Mouse (Mus musculus): Measurements from ENCODE around the gene Galnt13. TPM values are rescaled to one million over a fixed set of nuclear protein-coding genes. Genes with fewer than 3 reads are reported as not detected.

Gene Galnt13
- polyA plus RNA-seq, 1 experiment = not detected

GRCm38 (mm10) chr2:55034610-55035009, 598.5 kb downstream of the Galnt13 start:
- DNase-seq (ENCODE audit: low read depth in 1 of 2, low spot score in 2 of 2) = no peak
- WGBS = 61% methylated on average over 3 of the region's 3 CpGs
- no peaks in the 10 kb centered on the region for H3K4me1 ChIP-seq (ENCODE audit: control insufficient read depth, insufficient read depth, insufficient read length)

DNA sequence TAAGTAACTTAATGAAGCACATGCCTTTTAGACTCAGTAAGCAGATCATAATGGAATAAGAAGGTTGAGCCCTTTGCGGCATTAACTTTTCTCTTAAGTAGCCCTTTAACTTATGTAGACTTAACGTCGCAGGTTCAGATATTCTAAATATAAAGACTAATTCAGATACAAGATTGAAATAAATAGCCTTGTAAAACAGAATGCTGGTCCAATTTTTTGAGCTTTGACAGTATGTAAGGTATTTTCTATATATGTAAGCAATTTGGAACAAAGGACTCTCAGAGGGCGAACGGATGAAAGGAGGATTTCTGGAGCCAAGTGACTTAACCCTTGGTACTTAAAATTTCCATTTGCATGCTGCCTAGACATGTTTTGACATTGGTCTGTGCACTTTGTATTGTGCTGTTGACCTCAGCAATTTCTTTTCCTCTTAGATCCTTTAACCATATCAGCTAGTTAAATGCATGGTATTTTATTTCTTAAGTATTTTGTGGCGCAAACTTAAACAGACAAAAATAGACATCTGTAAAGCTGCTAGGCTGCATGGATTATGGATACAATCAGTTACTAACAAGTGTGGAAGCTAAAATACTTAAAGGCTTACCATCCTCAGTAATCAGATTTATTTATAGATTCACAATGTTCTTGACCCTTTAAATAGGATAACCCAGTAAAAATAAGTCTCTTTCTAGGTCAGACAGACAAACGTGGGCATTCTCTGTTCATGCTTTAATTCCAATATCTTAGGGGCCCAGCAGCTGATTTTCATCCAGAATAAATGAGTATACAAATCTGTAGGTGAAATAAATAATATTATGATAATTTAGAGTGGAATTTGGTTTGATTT, 629.6 kb downstream of the Galnt13 start:
- no peak overlapping the region for H3K27ac ChIP-seq (ENCODE audit: insufficient read depth, low read length)
- H3K4me1 ChIP-seq (ENCODE audit: control insufficient read depth, insufficient read depth, insufficient read length) = no peaks in the 10 kb centered on the region
- no peaks in the 10 kb centered on the region for H3K27me3 ChIP-seq (ENCODE audit: control insufficient read depth, insufficient read depth, low read length)
- no peak overlapping the region for H3K4me3 ChIP-seq (ENCODE audit: extremely low read depth, insufficient read depth, insufficient read length)
- no peaks in the 10 kb centered on the region for H3K36me3 ChIP-seq (ENCODE audit: control insufficient read depth, insufficient read depth, low read length)
- TF ChIP-seq POLR2A (IDR thresholded peaks at IDR 0.05; ENCODE audit: low read depth, low read length) (no peak), CTCF (IDR thresholded peaks at IDR 0.05; ENCODE audit: extremely low read depth, insufficient read depth, insufficient read length, insufficient replicate concordance) (no peak)
- DNase-seq (ENCODE audit: low read depth in 1 of 2, low spot score in 2 of 2) = no peak
- 84% methylated on average over 7 of the region's 7 CpGs for WGBS

More at GRCm38 (mm10) chr2:55034610-55035009, 598.5 kb downstream of the Galnt13 start:
- Histone ChIP-seq H3K27me3 (ENCODE audit: control insufficient read depth, insufficient read depth, low read length) (no peaks in the 10 kb centered on the region), H3K27ac (ENCODE audit: insufficient read depth, low read length) (no peak overlapping the region), H3K4me3 (ENCODE audit: extremely low read depth, insufficient read depth, insufficient read length) (no peak overlapping the region), H3K36me3 (ENCODE audit: control insufficient read depth, insufficient read depth, low read length) (no peaks in the 10 kb centered on the region)
- TF ChIP-seq POLR2A (IDR thresholded peaks at IDR 0.05; ENCODE audit: low read depth, low read length) = no peak
- no peak for TF ChIP-seq CTCF (IDR thresholded peaks at IDR 0.05; ENCODE audit: extremely low read depth, insufficient read depth, insufficient read length, insufficient replicate concordance)

GRCm38 (mm10) chr2:55085580-55085979, 649.5 kb downstream of the Galnt13 start:
- 91% methylated on average over 2 of the region's 2 CpGs for WGBS
- no peak for TF ChIP-seq CTCF (IDR thresholded peaks at IDR 0.05; ENCODE audit: extremely low read depth, insufficient read depth, insufficient read length, insufficient replicate concordance)
- no peak for TF ChIP-seq POLR2A (IDR thresholded peaks at IDR 0.05; ENCODE audit: low read depth, low read length)
- no peak overlapping the region for H3K4me3 ChIP-seq (ENCODE audit: extremely low read depth, insufficient read depth, insufficient read length)
- H3K36me3 ChIP-seq (ENCODE audit: control insufficient read depth, insufficient read depth, low read length) = no peaks in the 10 kb centered on the region
- no peaks in the 10 kb centered on the region for H3K27me3 ChIP-seq (ENCODE audit: control insufficient read depth, insufficient read depth, low read length)
- no peaks in the 10 kb centered on the region for H3K4me1 ChIP-seq (ENCODE audit: control insufficient read depth, insufficient read depth, insufficient read length)
- H3K27ac ChIP-seq (ENCODE audit: insufficient read depth, low read length) = no peak overlapping the region
- no peak for DNase-seq (ENCODE audit: low read depth in 1 of 2, low spot score in 2 of 2)

GRCm38 (mm10) chr2:55088034-55088433, 651.9 kb downstream of the Galnt13 start:
- no peaks in the 10 kb centered on the region for H3K27me3 ChIP-seq (ENCODE audit: control insufficient read depth, insufficient read depth, low read length)
- no peak for TF ChIP-seq CTCF (IDR thresholded peaks at IDR 0.05; ENCODE audit: extremely low read depth, insufficient read depth, insufficient read length, insufficient replicate concordance)
- TF ChIP-seq POLR2A (IDR thresholded peaks at IDR 0.05; ENCODE audit: low read depth, low read length) = no peak
- H3K36me3 ChIP-seq (ENCODE audit: control insufficient read depth, insufficient read depth, low read length) = no peaks in the 10 kb centered on the region
- H3K4me3 ChIP-seq (ENCODE audit: extremely low read depth, insufficient read depth, insufficient read length) = no peak overlapping the region
- no peak for DNase-seq (ENCODE audit: low read depth in 1 of 2, low spot score in 2 of 2)
- WGBS = 94% methylated on average over 1 of the region's 1 CpGs
- H3K4me1 ChIP-seq (ENCODE audit: control insufficient read depth, insufficient read depth, insufficient read length) = no peaks in the 10 kb centered on the region
- no peak overlapping the region for H3K27ac ChIP-seq (ENCODE audit: insufficient read depth, low read length)

GRCm38 (mm10) chr2:55090332-55090731, 654.2 kb downstream of the Galnt13 start:
- no peaks in the 10 kb centered on the region for H3K36me3 ChIP-seq (ENCODE audit: control insufficient read depth, insufficient read depth, low read length)
- no peak for TF ChIP-seq POLR2A (IDR thresholded peaks at IDR 0.05; ENCODE audit: low read depth, low read length)
- no peak for TF ChIP-seq CTCF (IDR thresholded peaks at IDR 0.05; ENCODE audit: extremely low read depth, insufficient read depth, insufficient read length, insufficient replicate concordance)
- H3K4me3 ChIP-seq (ENCODE audit: extremely low read depth, insufficient read depth, insufficient read length) = no peak overlapping the region
- H3K4me1 ChIP-seq (ENCODE audit: control insufficient read depth, insufficient read depth, insufficient read length) = no peaks in the 10 kb centered on the region
- WGBS = 32% methylated on average over 3 of the region's 3 CpGs
- no peak overlapping the region for H3K27ac ChIP-seq (ENCODE audit: insufficient read depth, low read length)
- H3K27me3 ChIP-seq (ENCODE audit: control insufficient read depth, insufficient read depth, low read length) = no peaks in the 10 kb centered on the region
- no peak for DNase-seq (ENCODE audit: low read depth in 1 of 2, low spot score in 2 of 2)

DNA sequence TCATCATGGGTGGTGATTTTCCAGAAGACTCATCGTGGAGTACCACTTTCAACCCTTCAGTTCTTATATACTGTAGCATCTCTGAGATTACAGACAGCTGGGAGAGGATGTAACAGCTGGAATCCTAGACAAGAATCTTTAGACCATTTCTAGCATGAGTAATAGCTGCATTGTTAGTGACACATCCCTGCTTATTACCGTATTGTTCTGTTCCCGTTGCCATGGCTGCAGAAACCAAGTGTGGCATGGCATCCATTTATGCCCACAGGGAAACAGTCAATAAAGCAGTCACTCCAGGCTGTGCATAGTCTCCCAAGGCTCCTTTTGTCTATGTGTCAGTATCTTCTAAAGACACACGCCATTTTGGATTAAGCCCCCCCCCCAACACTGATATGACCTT, 655.4 kb downstream of the Galnt13 start:
- TF ChIP-seq POLR2A (IDR thresholded peaks at IDR 0.05; ENCODE audit: low read depth, low read length) (no peak), CTCF (IDR thresholded peaks at IDR 0.05; ENCODE audit: extremely low read depth, insufficient read depth, insufficient read length, insufficient replicate concordance) (no peak)
- no peaks in the 10 kb centered on the region for H3K27me3 ChIP-seq (ENCODE audit: control insufficient read depth, insufficient read depth, low read length)
- 75% methylated on average over 4 of the region's 4 CpGs for WGBS

DNA sequence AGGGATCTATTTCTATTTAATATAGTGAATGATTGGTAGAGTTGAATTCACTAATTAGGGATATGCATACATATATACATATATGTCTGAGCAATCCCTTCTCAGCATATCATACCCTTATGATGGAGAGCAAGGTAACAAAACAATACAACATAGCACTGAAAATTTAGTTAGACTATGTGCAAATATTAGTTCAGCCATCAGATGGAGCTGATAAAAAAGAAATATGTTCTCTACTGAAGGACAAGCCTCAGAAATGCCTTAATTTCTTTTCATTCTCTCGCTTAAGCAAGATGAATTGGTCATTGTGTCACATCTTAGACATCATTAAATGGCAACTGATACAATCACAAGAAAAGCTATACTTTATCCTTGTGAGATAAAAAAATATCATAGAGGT, 663.0 kb downstream of the Galnt13 start:
- Histone ChIP-seq H3K27ac (ENCODE audit: insufficient read depth, low read length) (no peak overlapping the region), H3K4me3 (ENCODE audit: extremely low read depth, insufficient read depth, insufficient read length) (no peak overlapping the region), H3K36me3 (ENCODE audit: control insufficient read depth, insufficient read depth, low read length) (no peaks in the 10 kb centered on the region), H3K27me3 (ENCODE audit: control insufficient read depth, insufficient read depth, low read length) (no peaks in the 10 kb centered on the region), H3K4me1 (ENCODE audit: control insufficient read depth, insufficient read depth, insufficient read length) (no peaks in the 10 kb centered on the region)
- TF ChIP-seq POLR2A (IDR thresholded peaks at IDR 0.05; ENCODE audit: low read depth, low read length) = no peak
- no peak for TF ChIP-seq CTCF (IDR thresholded peaks at IDR 0.05; ENCODE audit: extremely low read depth, insufficient read depth, insufficient read length, insufficient replicate concordance)
- DNase-seq (ENCODE audit: low read depth in 1 of 2, low spot score in 2 of 2) = no peak
- WGBS = 68% methylated on average over 1 of the region's 1 CpGs

More for the DNA sequence above, 655.4 kb downstream of the Galnt13 start:
- DNase-seq (ENCODE audit: low read depth in 1 of 2, low spot score in 2 of 2) = no peak
- Histone ChIP-seq H3K4me3 (ENCODE audit: extremely low read depth, insufficient read depth, insufficient read length) (no peak overlapping the region), H3K36me3 (ENCODE audit: control insufficient read depth, insufficient read depth, low read length) (no peaks in the 10 kb centered on the region), H3K27ac (ENCODE audit: insufficient read depth, low read length) (no peak overlapping the region), H3K4me1 (ENCODE audit: control insufficient read depth, insufficient read depth, insufficient read length) (no peaks in the 10 kb centered on the region)

All from spleen, adult 2 months (tissue).